ENCODE assay signal across 9 mouse cellular contexts in the genomic region with DNA sequence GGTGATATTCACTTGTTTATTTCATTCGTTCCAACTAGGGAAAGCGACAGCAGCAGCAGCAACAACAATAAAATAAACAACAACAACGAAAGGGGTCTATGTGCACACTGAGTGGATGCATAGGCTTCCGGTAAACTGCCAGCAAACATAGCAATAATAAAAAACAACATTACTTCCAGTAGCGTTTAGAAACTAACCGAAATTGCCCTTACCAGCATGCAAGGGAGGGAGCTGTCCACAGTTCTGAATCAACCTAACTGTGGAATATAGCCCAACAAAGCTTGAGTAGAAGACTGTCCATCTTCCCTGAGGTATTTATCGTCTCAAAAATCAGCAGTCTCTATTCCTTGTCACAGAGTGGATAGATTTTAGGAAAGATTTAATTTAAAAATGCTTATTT. TPM values are rescaled to one million over a fixed set of nuclear protein-coding genes. Genes with fewer than 3 reads are reported as not detected.
A peak's percentile ranks its signal among the peaks of the same experiment; 100 is the strongest.
DNase-seq lines count a peak whose midpoint lies in the region; ATAC-seq lines count a peak whose summit lies in the region.
"Had no signal": no experiment of that assay in that cellular context is flagged by ENCODE, and none has a peak within 500 bp of the region (broad histone marks: within the 10 kb centered on the region; RNA-seq: fewer than 3 reads in every experiment).

No protein-coding gene starts in this region.

- peak; percentile 22 to 25 for DNase-seq in cerebellum, postnatal 10 days
- DNase-seq in cerebellum, postnatal 36 days = no peak
- DNase-seq in urinary bladder, postnatal 14 days (ENCODE audit: low spot score) = peak; percentile 34
- DNase-seq in urinary bladder, adult 2 months (ENCODE audit: low spot score) = no peak
- no peak for DNase-seq in left cerebral cortex, adult 9 months (ENCODE audit: low spot score in 2 of 2)
- no peak for DNase-seq in layer of hippocampus, postnatal 10 days (ENCODE audit: low spot score in 2 of 2)

- H3K27ac ChIP-seq in hindbrain, embryonic 12.5 days = no peak overlapping the region
- H3K27ac ChIP-seq in midbrain, embryonic 12.5 days (replicated peaks) = no peak overlapping the region
- H3K27ac ChIP-seq: macrophage had no signal

- no peaks in the 10 kb centered on the region for H3K36me3 ChIP-seq in hindbrain, embryonic 12.5 days
- no peaks in the 10 kb centered on the region for H3K36me3 ChIP-seq in midbrain, embryonic 12.5 days

- no peak for ATAC-seq in hindbrain, embryonic 12.5 days (ENCODE audit: low FRiP score)
- ATAC-seq in midbrain, embryonic 12.5 days (ENCODE audit: low FRiP score, low read depth) = no peak

- H3K4me1 ChIP-seq in hindbrain, embryonic 12.5 days = peaks cover 9% of the 10 kb centered on the region
- peaks cover 14% of the 10 kb centered on the region for H3K4me1 ChIP-seq in midbrain, embryonic 12.5 days

- no peaks in the 10 kb centered on the region for H3K9me3 ChIP-seq in hindbrain, embryonic 12.5 days (replicated peaks)
- H3K9me3 ChIP-seq in midbrain, embryonic 12.5 days = no peaks in the 10 kb centered on the region

- peak overlapping the region; percentile 93; the same call in 1 of the 2 replicates for H3K4me2 ChIP-seq in hindbrain, embryonic 12.5 days (replicated peaks)
- peak overlapping the region; percentile 95 for H3K4me2 ChIP-seq in midbrain, embryonic 12.5 days (replicated peaks)

- 38% methylated on average over 7 of the region's 7 CpGs for WGBS in hindbrain, embryonic 12.5 days
- 40% methylated on average over 7 of the region's 7 CpGs for WGBS in midbrain, embryonic 12.5 days

- H3K27me3 ChIP-seq in hindbrain, embryonic 12.5 days = peaks cover 17% of the 10 kb centered on the region
- peaks cover 27% of the 10 kb centered on the region for H3K27me3 ChIP-seq in midbrain, embryonic 12.5 days

- H3K9ac ChIP-seq in hindbrain, embryonic 12.5 days = no peak overlapping the region
- no peak overlapping the region for H3K9ac ChIP-seq in midbrain, embryonic 12.5 days (replicated peaks)

- no peak overlapping the region for H3K4me3 ChIP-seq in hindbrain, embryonic 12.5 days
- H3K4me3 ChIP-seq in midbrain, embryonic 12.5 days = no peak overlapping the region

RNA-seq across cellular contexts. Expression of a gene that starts 2.0 kb away (rescaled TPM):
- polyA plus RNA-seq in urinary bladder, adult 2 months (2012; rRNA removed) = 6.9 and 9.3 TPM in 2 replicates
- polyA plus RNA-seq in hindbrain, embryonic 12.5 days (2016; fragmentation: Nextera tagmentation; extraction: Ambion mirVana) = 0.21 and 0.25 TPM in 2 replicates
- 0.09 and 0.10 TPM in 2 replicates for polyA plus RNA-seq in midbrain, embryonic 12.5 days (2016; fragmentation: Nextera tagmentation; extraction: Ambion mirVana)
- total RNA-seq in layer of hippocampus, postnatal 10 days (2021) = 10 to 100 TPM; 36.5 to 39.6 TPM
- polyA plus RNA-seq: macrophage had no signal

Comparison
In these comparisons a context has a peak if more than half of its experiments do, and no peak if none do; other contexts are left out.
1. DNase-seq: peak in cerebellum, postnatal 10 days (2 of 2) and urinary bladder, postnatal 14 days (single experiment); none in cerebellum, postnatal 36 days (0 of 2), urinary bladder, adult 2 months (single experiment), left cerebral cortex, adult 9 months (0 of 2) and layer of hippocampus, postnatal 10 days (0 of 2).